Mouse (Mus musculus): ENCODE results near the gene Myrfl. TPM values are rescaled to one million over a fixed set of nuclear protein-coding genes. Genes with fewer than 3 reads are reported as not detected.

Gene Myrfl
- polyA plus RNA-seq, 1 experiment from 2014 or later: 0.19 TPM

DNA sequence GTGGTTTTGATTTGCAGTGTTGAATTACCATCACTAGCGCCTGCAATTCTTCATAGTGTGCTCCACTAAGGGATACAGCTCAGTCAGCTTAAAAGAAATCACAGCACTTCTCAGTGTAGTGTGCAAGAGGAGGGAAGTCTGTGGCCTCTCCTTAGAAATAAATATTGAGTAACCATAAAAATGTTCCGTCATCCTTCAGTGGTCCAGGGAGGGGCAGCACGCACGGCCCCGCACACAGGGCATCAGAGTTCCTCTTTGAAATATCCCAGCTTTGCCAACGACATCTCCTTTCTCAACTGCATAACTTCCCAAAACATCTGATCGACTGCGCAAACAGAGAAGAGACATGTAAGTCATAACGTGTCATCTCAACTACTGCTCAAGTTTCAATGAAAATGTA is 10.1 kb upstream of the Myrfl start:
- no peaks in the 10 kb centered on the region for H3K27me3 ChIP-seq
- no peaks in the 10 kb centered on the region for H3K9me3 ChIP-seq
- H3K36me3 ChIP-seq: peaks cover 53% of the 10 kb centered on the region
- no peak overlapping the region for H3K4me2 ChIP-seq
- H3K4me3 ChIP-seq: no peak overlapping the region
- no peak overlapping the region for H3K27ac ChIP-seq
- H3K4me1 ChIP-seq: no peaks in the 10 kb centered on the region
- no peak overlapping the region for H3K9ac ChIP-seq
- no peak for ATAC-seq (ENCODE audit: insufficient number of reproducible peaks, low FRiP score, low TSS enrichment, low read depth)
- 92% methylated on average over 9 of the region's 9 CpGs for WGBS

DNA sequence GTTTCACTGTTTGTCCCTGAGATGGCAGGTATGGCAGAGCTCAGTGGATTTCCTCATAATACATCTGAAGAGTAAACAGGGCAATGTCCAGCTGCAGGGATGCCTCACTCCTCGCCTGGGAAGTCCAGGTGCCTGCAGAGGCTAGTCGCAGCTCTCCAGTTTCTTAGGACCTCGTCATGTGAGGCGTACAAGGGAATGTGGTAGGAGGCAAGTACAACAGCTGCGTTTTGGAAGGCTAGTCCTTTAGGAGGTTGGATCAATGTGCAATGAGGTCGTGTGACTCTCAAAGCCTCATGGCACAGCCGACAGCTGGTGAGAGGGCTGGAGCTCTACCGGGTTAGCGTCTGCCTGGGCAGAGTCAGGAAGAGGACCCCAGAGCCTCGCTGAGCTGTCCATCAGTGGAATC is 7.8 kb upstream of the Myrfl start:
- peaks cover 40% of the 10 kb centered on the region for H3K36me3 ChIP-seq
- no peak for ATAC-seq (ENCODE audit: insufficient number of reproducible peaks, low FRiP score, low TSS enrichment, low read depth)

DNA sequence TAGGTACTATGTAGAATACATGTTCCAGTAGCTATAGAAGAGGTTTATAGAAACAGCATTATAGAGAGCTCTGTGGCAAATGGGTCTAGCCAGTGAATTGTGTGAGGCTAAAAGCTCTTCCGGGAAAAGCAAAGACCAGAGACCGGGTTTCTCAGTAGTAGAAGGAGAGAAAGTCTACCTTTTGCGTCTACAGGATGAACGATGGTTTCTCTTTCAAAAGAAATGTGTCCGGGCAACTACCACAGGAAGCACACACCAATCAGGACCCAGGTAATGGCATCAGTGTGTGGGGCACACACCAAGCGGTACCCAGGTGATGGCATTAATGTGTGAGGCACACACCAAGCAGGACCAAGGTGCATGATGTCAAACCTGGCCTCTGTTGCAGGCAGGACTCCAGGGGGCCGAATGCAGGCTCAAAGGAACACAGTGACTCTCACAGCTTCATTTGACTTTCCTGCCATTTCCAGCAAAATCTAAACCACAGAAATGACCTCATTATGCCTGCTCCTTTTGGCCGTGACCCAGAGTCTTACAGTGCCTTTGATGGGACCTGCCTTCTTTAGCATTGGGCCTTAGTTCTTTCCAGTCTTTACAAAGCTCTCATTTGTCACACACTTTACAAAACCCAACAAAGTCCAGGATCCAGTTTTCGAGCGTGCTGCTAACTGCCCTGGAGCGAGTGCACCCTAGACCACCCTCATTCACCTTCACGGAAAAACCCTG is 1.4 kb downstream of the Myrfl start:
- H3K4me2 ChIP-seq: no peak overlapping the region

More for the DNA sequence above, 7.8 kb upstream of the Myrfl start:
- H3K27ac ChIP-seq: no peak overlapping the region
- H3K4me3 ChIP-seq: no peak overlapping the region
- H3K27me3 ChIP-seq: no peaks in the 10 kb centered on the region
- no peak overlapping the region for H3K4me2 ChIP-seq
- no peak overlapping the region for H3K9ac ChIP-seq
- H3K4me1 ChIP-seq: no peaks in the 10 kb centered on the region
- 83% methylated on average over 10 of the region's 10 CpGs for WGBS
- no peaks in the 10 kb centered on the region for H3K9me3 ChIP-seq

DNA sequence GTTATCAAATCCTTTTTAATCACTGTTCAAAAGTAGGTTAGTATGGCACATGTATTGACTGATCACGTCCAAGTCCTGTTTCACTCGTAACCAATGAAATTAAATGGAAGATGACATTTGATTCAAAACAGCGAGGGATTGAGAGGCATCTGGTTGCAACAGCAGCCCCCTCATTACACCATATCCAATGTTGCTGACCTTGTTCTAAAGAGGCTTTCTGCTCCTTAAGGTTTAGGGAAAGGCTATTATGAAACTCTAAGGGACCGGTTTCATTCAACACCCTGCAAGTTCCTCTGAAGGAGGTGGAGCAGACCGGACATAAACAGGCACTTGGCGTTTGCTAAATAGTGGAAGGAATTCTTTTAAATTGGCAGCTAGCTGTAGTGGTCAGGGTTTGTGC is 2.2 kb downstream of the Myrfl start:
- Histone ChIP-seq H3K36me3 (no peaks in the 10 kb centered on the region), H3K27ac (no peak overlapping the region), H3K4me1 (0 out of 2 replicates have a peak, but pooled peaks cover 7% of the 10 kb centered on the region), H3K4me3 (no peak overlapping the region), H3K9me3 (no peaks in the 10 kb centered on the region), H3K4me2 (no peak overlapping the region), H3K27me3 (no peaks in the 10 kb centered on the region), H3K9ac (no peak overlapping the region)
- no peak for ATAC-seq (ENCODE audit: insufficient number of reproducible peaks, low FRiP score, low TSS enrichment, low read depth)
- WGBS: 56% methylated on average over 6 of the region's 6 CpGs

More for the DNA sequence above, 1.4 kb downstream of the Myrfl start:
- Histone ChIP-seq H3K36me3 (no peaks in the 10 kb centered on the region), H3K27ac (no peak overlapping the region), H3K4me3 (no peak overlapping the region), H3K9me3 (no peaks in the 10 kb centered on the region), H3K9ac (no peak overlapping the region), H3K4me1 (0 out of 2 replicates have a peak, but pooled peaks cover 7% of the 10 kb centered on the region), H3K27me3 (no peaks in the 10 kb centered on the region)
- WGBS: 67% methylated on average over 12 of the region's 12 CpGs
- ATAC-seq (ENCODE audit: insufficient number of reproducible peaks, low FRiP score, low TSS enrichment, low read depth): peak; percentile 58; the same call in 1 of the 2 replicates

DNA sequence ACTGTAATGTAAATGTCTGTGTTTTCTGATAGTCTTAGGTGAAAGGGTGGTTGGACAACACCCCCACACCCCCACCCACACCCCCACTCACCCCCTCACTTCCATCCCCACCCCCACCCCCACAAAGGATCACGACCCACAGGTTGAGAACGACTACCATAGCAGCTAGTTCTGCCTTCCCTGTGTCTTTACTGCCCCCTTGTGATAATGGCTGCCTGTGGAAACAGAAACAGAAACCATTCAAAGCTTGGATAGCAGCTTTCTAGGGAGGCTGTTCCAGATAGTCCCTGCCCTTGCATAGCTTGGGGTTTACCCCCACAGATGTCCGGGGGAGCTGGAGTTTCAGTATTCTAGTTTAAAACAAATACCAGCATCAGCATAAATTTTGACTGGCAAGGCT is 3.0 kb downstream of the Myrfl start:
- no peak overlapping the region for H3K9ac ChIP-seq
- H3K4me2 ChIP-seq: no peak overlapping the region
- no peaks in the 10 kb centered on the region for H3K27me3 ChIP-seq
- no peaks in the 10 kb centered on the region for H3K9me3 ChIP-seq
- 0 out of 2 replicates have a peak, but pooled peaks cover 7% of the 10 kb centered on the region for H3K4me1 ChIP-seq
- no peaks in the 10 kb centered on the region for H3K36me3 ChIP-seq
- 14% methylated on average over 3 of the region's 3 CpGs for WGBS
- no peak overlapping the region for H3K4me3 ChIP-seq
- H3K27ac ChIP-seq: no peak overlapping the region
- ATAC-seq (ENCODE audit: insufficient number of reproducible peaks, low FRiP score, low TSS enrichment, low read depth): no peak

DNA sequence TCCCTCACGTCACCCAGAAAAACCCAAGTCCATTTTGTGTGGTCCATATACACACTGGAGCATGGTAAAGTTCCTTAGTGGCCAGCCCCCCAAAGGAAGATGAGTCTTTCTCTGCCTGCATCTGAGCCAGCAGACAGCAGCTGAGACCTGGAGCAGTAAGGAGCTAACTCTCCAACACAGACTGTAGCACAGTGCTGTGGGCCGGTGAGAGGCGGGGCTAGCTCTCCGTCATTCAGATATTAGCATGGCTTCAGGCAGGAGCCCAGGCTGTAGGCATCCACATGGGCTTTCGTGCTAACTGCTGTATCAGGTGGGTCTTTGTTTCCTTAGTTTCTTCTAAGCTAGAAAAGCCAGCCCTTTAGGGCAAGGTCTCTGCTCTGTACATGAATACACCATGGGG is 6.1 kb downstream of the Myrfl start:
- no peaks in the 10 kb centered on the region for H3K27me3 ChIP-seq
- no peak for ATAC-seq (ENCODE audit: insufficient number of reproducible peaks, low FRiP score, low TSS enrichment, low read depth)
- WGBS: 49% methylated on average over 5 of the region's 5 CpGs
- no peaks in the 10 kb centered on the region for H3K36me3 ChIP-seq
- H3K27ac ChIP-seq: no peak overlapping the region
- H3K4me3 ChIP-seq: no peak overlapping the region
- H3K9me3 ChIP-seq: no peaks in the 10 kb centered on the region
- H3K4me1 ChIP-seq: 0 out of 2 replicates have a peak, but pooled peaks cover 7% of the 10 kb centered on the region
- no peak overlapping the region for H3K4me2 ChIP-seq
- no peak overlapping the region for H3K9ac ChIP-seq

DNA sequence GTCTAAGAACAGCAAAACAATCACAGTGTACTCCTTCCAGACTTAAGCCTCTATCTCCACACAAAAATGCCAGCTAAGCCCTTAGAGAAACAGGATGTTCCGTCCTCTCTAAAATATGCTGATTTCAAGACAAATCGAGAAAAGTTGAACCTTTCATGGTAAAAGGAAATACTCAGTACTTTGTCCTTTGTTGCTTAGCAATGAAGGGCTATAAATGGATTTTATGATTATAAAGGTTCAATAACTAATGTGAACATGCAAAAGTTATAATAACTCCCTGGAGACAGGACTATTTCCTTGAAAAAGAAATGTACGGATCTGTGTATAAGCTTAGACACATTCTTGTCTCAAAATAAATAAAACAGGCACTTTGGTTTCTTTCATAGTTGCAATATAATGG is 12.2 kb downstream of the Myrfl start:
- Histone ChIP-seq H3K4me1 (no peaks in the 10 kb centered on the region), H3K4me2 (no peak overlapping the region), H3K9me3 (no peaks in the 10 kb centered on the region), H3K27ac (no peak overlapping the region), H3K36me3 (no peaks in the 10 kb centered on the region), H3K9ac (no peak overlapping the region), H3K27me3 (no peaks in the 10 kb centered on the region), H3K4me3 (no peak overlapping the region)
- WGBS: 54% methylated on average over 3 of the region's 3 CpGs
- no peak for ATAC-seq (ENCODE audit: insufficient number of reproducible peaks, low FRiP score, low TSS enrichment, low read depth)

DNA sequence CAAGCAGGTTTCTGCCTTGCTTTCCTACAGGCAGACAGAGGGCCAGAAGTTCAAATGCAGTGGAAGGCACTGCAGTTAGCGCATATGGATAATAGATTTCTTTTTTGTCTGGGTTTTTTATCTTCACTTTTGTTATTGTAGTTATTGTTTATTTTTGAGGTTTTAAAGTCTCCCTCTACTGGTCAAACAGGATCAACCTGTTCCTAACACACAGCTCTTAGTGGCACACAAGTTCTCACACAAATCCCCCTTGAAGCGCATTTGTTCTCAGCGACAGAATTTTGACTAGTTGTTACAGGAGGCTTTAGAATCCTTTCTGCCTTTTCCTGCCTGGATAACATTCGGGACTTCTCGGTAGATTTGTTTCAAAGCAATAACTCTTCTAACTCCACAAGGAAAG is 13.2 kb downstream of the Myrfl start:
- Histone ChIP-seq H3K4me1 (no peaks in the 10 kb centered on the region), H3K9me3 (no peaks in the 10 kb centered on the region), H3K4me3 (no peak overlapping the region), H3K36me3 (no peaks in the 10 kb centered on the region), H3K4me2 (no peak overlapping the region), H3K9ac (no peak overlapping the region), H3K27ac (no peak overlapping the region), H3K27me3 (no peaks in the 10 kb centered on the region)
- no peak for ATAC-seq (ENCODE audit: insufficient number of reproducible peaks, low FRiP score, low TSS enrichment, low read depth)
- 53% methylated on average over 5 of the region's 5 CpGs for WGBS

DNA sequence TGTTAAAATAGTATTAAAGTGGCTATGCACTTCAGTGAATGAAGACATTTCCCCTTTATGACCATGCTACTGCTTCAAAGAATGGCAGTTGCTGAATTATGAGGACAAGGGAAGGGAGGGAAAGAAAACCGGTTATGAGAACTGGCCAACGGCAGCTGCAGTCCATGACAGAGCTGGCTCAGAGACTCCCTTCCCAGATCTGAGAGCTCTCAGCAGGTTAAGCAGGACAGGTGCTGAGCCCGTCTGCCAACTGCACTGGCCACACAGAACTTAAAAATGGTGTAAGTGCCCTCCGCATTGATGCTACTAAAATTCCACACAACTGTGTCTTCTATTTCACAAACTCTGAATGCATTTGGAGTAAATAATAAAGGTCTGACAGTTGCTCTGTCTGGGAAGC is 19.3 kb downstream of the Myrfl start:
- H3K27me3 ChIP-seq: no peaks in the 10 kb centered on the region
- WGBS: 45% methylated on average over 4 of the region's 4 CpGs
- no peak overlapping the region for H3K27ac ChIP-seq
- no peak for ATAC-seq (ENCODE audit: insufficient number of reproducible peaks, low FRiP score, low TSS enrichment, low read depth)
- H3K4me1 ChIP-seq: no peaks in the 10 kb centered on the region
- H3K4me2 ChIP-seq: no peak overlapping the region
- H3K36me3 ChIP-seq: no peaks in the 10 kb centered on the region
- H3K4me3 ChIP-seq: no peak overlapping the region
- H3K9ac ChIP-seq: no peak overlapping the region
- no peaks in the 10 kb centered on the region for H3K9me3 ChIP-seq

DNA sequence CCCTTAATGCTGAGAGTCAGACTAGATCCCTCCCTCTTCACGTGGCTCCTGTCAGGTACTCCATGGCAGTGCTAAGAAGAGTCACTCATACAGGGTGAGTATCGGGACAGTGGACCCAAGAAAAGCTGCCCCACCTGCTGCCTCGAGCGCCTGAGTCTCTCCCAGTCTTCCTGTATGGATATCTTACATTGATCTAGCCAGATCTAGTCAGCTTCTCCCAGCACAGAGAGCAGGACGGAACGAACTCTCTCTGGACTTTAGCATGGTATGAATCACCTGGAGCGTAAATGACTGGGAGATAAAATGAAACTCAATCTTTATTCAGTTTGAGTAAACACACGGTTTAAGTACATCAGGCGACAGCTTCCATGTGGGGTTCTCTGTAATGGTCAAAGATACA is 22.2 kb downstream of the Myrfl start:
- Histone ChIP-seq H3K4me3 (no peak overlapping the region), H3K4me1 (no peaks in the 10 kb centered on the region), H3K36me3 (no peaks in the 10 kb centered on the region), H3K27me3 (no peaks in the 10 kb centered on the region), H3K4me2 (no peak overlapping the region), H3K9me3 (no peaks in the 10 kb centered on the region), H3K27ac (no peak overlapping the region), H3K9ac (no peak overlapping the region)
- no peak for ATAC-seq (ENCODE audit: insufficient number of reproducible peaks, low FRiP score, low TSS enrichment, low read depth)
- WGBS: 82% methylated on average over 9 of the region's 9 CpGs

DNA sequence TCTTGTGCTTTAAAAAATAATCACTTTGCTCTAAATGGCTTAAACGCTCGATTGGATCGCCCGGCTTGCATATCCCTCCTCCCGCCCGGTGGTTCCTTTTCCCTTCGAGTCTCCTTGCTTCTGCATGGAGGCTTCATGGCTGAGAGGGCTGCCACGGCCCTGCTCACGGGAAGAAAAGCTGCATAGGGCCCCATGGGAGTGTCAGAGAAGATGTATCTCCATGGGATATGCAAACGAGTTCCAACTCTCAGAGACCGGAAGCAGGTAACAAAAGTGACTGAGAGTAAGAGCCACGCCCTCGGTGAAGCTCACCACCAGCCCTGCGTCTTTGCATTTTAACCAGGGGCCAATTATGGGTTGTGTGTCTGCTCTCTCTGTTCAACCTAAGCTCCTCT is 24.7 kb downstream of the Myrfl start:
- Histone ChIP-seq H3K36me3 (no peaks in the 10 kb centered on the region), H3K9ac (no peak overlapping the region), H3K27ac (no peak overlapping the region), H3K4me2 (peak overlapping the region; percentile 25; the same call in 1 of the 2 replicates), H3K4me3 (no peak overlapping the region), H3K27me3 (no peaks in the 10 kb centered on the region), H3K9me3 (no peaks in the 10 kb centered on the region), H3K4me1 (no peaks in the 10 kb centered on the region)
- no peak for ATAC-seq (ENCODE audit: insufficient number of reproducible peaks, low FRiP score, low TSS enrichment, low read depth)
- 53% methylated on average over 14 of the region's 14 CpGs for WGBS

DNA sequence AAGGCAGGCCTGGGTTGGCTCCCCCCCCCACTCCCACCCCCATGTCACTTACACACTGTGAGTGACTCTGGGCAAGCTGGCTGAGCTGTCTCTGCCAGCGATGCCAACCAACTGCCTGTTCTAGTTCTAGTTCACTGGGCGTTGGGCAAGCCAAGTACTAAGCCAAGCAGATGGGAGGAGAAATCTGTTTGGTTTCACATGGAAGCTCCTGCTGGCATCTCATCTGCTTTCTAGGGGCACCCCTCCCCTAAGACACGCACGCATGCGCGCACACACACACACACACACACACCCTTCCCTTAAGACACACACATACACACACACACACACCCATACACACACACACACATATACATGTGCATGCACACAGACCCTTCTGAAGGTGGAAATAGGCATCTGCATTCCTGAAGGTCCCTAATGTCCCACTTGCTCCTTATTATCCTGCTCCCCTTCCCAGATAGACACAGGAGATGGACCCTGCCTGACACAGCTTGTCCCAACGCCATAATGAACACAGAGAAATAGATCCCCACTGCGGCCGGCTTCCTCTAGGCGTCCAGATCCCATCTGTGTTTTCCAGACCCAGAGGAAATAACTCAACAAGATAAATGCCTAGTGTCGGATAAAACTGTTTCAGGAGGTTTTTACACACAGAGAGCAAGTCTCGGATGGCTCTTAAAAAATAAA is 25.2 kb downstream of the Myrfl start:
- Histone ChIP-seq H3K27ac (no peak overlapping the region), H3K4me1 (no peaks in the 10 kb centered on the region), H3K36me3 (no peaks in the 10 kb centered on the region), H3K9me3 (no peaks in the 10 kb centered on the region), H3K4me3 (no peak overlapping the region), H3K9ac (no peak overlapping the region), H3K4me2 (0 out of 2 replicates have a peak overlapping the region, but pooled peaks have one; percentile 25), H3K27me3 (no peaks in the 10 kb centered on the region)
- ATAC-seq (ENCODE audit: insufficient number of reproducible peaks, low FRiP score, low TSS enrichment, low read depth): no peak
- 71% methylated on average over 12 of the region's 12 CpGs for WGBS

Measured in limb, embryonic 15.5 days (tissue).